Mouse (Mus musculus) mesoderm, embryonic 11.5 days (tissue): ENCODE data around the gene Evi5l.
A peak's percentile ranks its signal among the peaks of the same experiment; 100 is the strongest.

Experiments used
- DNase-seq: peaks from one replicate; pipeline ENCODE4 v3.0.0-alpha.2; 2012; ENCODE audit warnings: low read depth, low spot score

The Evi5l gene

GRCm38 (mm10) chr8:4205246-4206123 is 39.1 kb downstream of the Evi5l start:
- DNase-seq = no peak

GRCm38 (mm10) chr8:4206182-4207015 is 40.0 kb downstream of the Evi5l start:
- no peak for DNase-seq

GRCm38 (mm10) chr8:4207016-4207350 is 40.6 kb downstream of the Evi5l start:
- no peak for DNase-seq

- no peak for DNase-seq
These were observed 44.7 kb downstream of the Evi5l start for GRCm38 (mm10) chr8:4211097-4211496.

- DNase-seq = no peak
These were observed 46.4 kb downstream of the Evi5l start for GRCm38 (mm10) chr8:4212809-4213209.

GRCm38 (mm10) chr8:4213210-4214005 is 47.0 kb downstream of the Evi5l start:
- peak; percentile 23 for DNase-seq

- peak; percentile 32 for DNase-seq
These were observed 47.9 kb downstream of the Evi5l start for GRCm38 (mm10) chr8:4214006-4214980.

GRCm38 (mm10) chr8:4216296-4216695 is 49.9 kb downstream of the Evi5l start:
- DNase-seq = no peak

- DNase-seq = peak; percentile 74
These were observed 50.6 kb downstream of the Evi5l start, which contains the start of gene Prr36 for GRCm38 (mm10) chr8:4216791-4217621. Gene Prr36, minus strand, starts transcription at chr8:4217459.

- DNase-seq = no peak
These were observed 53.2 kb downstream of the Evi5l start for GRCm38 (mm10) chr8:4219617-4220016.

GRCm38 (mm10) chr8:4222059-4222458 is 55.7 kb downstream of the Evi5l start:
- no peak for DNase-seq

- no peak for DNase-seq
These were observed 60.0 kb downstream of the Evi5l start for GRCm38 (mm10) chr8:4226323-4226722.

GRCm38 (mm10) chr8:4226739-4227347 is 60.5 kb downstream of the Evi5l start, which contains the start of gene Lrrc8e:
Gene Lrrc8e, plus strand, starts transcription at chr8:4226827.
- no peak for DNase-seq

- DNase-seq = no peak
These were observed 61.6 kb downstream of the Evi5l start for GRCm38 (mm10) chr8:4227919-4228318.

GRCm38 (mm10) chr8:4229784-4230183 is 63.4 kb downstream of the Evi5l start:
- no peak for DNase-seq

GRCm38 (mm10) chr8:4230612-4231351 is 64.4 kb downstream of the Evi5l start:
- no peak for DNase-seq

- no peak for DNase-seq
These were observed 71.6 kb downstream of the Evi5l start for GRCm38 (mm10) chr8:4237814-4238433.
